Mouse (Mus musculus) CH12.LX (cell line): ENCODE results near the gene Naa40. TPM values are rescaled to one million over a fixed set of nuclear protein-coding genes. Genes with fewer than 3 reads are reported as not detected.

Source experiments
- DNase-seq: peaks from one replicate; pipeline ENCODE4 v3.0.0-alpha.2; 2013; ENCODE audit errors: extremely low read depth
- H3K27ac ChIP-seq: 2 replicates; pipeline ENCODE4 v1.5.1; 2012; ENCODE audit warnings: low read depth, mild to moderate bottlenecking, control low read depth, moderate library complexity; ENCODE audit not compliant: insufficient read depth
- H3K27me3 ChIP-seq: replicated peaks from 2 replicates; pipeline ENCODE3; 2012; ENCODE audit warnings: inconsistent platforms
- H3K36me3 ChIP-seq, 2 experiments: replicated peaks in 1 of 2; 2 replicates each; pipeline versions ENCODE3 to v1.6.1; 2012; ENCODE audit warnings: inconsistent platforms in 1 of 2, low read length in 1 of 2, mild to moderate bottlenecking in 1 of 2, mixed read lengths in 1 of 2, moderate library complexity in 1 of 2; ENCODE audit not compliant: control insufficient read depth in 1 of 2, insufficient read depth in 1 of 2
- H3K4me1 ChIP-seq, 2 experiments: 2 replicates each; pipeline ENCODE4 v1.6.1; 2012; ENCODE audit warnings: inconsistent platforms in 1 of 2, moderate library complexity in 1 of 2; ENCODE audit not compliant: insufficient read depth in 2 of 2, control insufficient read depth in 1 of 2
- H3K4me2 ChIP-seq: 2 replicates; pipeline ENCODE4 v1.6.1; 2012; ENCODE audit warnings: low read depth, mild to moderate bottlenecking, control low read depth; ENCODE audit not compliant: poor library complexity, insufficient read depth, severe bottlenecking
- H3K4me3 ChIP-seq, 3 experiments: fragments of 150-350 bp in 1 of 3; sonication (generic) in 1 of 3; replicated peaks in 1 of 3; 2 replicates each; pipeline versions ENCODE3 to v1.5.1; 2011 to 2012; ENCODE audit warnings: low read depth in 2 of 3, low read length in 2 of 3, mild to moderate bottlenecking in 2 of 3, moderate library complexity in 2 of 3, control low read depth in 1 of 3, improper control_type of control experiment in 1 of 3, inconsistent platforms in 1 of 3, mixed read lengths in 1 of 3; ENCODE audit not compliant: poor library complexity in 1 of 3
- H3K79me2 ChIP-seq: replicated peaks from 2 replicates; pipeline ENCODE4 v1.6.1; 2012; ENCODE audit warnings: mild to moderate bottlenecking, moderate library complexity; ENCODE audit not compliant: control insufficient read depth, poor library complexity, insufficient read depth, severe bottlenecking; ENCODE audit errors: extremely low read depth
- H3K9ac ChIP-seq: 2 replicates; pipeline ENCODE4 v1.6.1; 2012; ENCODE audit warnings: low read depth, mild to moderate bottlenecking, control low read depth, moderate library complexity; ENCODE audit not compliant: insufficient read depth
- H3K9me3 ChIP-seq: replicated peaks from 2 replicates; pipeline ENCODE3; 2012; ENCODE audit warnings: low read length, inconsistent platforms, mixed read lengths
- BHLHE40 ChIP-seq: IDR thresholded peaks from 2 replicates; pipeline ENCODE4 v1.6.1; 2011; ENCODE audit warnings: mild to moderate bottlenecking, low read depth, low read length, improper control_type of control experiment
- CHD1 ChIP-seq: IDR thresholded peaks from 2 replicates; pipeline ENCODE4 v1.6.1; 2012; ENCODE audit warnings: low read depth, low read length, improper control_type of control experiment, inconsistent platforms
- CHD2 ChIP-seq: IDR thresholded peaks from 2 replicates; pipeline ENCODE4 v1.6.1; 2011; ENCODE audit warnings: low read length, improper control_type of control experiment
- EP300 ChIP-seq: IDR thresholded peaks from 2 replicates; pipeline ENCODE4 v1.6.1; 2011; ENCODE audit warnings: low read length, improper control_type of control experiment
- ETS1 ChIP-seq: conservative IDR thresholded peaks from 2 replicates; pipeline ENCODE4 v1.6.1; 2012; ENCODE audit warnings: low read depth, mild to moderate bottlenecking, inconsistent platforms, low read length, improper control_type of control experiment, moderate library complexity
- HCFC1 ChIP-seq: IDR thresholded peaks from 2 replicates; pipeline ENCODE4 v1.6.1; 2012; ENCODE audit warnings: low read depth, mild to moderate bottlenecking, inconsistent platforms, low read length, improper control_type of control experiment
- IRF4 ChIP-seq: IDR thresholded peaks from 2 replicates; pipeline ENCODE4 v1.6.1; 2014; ENCODE audit warnings: low read depth, mild to moderate bottlenecking, inconsistent platforms, low read length, improper control_type of control experiment
- JUN ChIP-seq: IDR thresholded peaks from 2 replicates; pipeline ENCODE4 v1.6.1; 2011; ENCODE audit warnings: low read depth, mild to moderate bottlenecking, low read length, improper control_type of control experiment, moderate library complexity; ENCODE audit not compliant: insufficient read depth
- JUND ChIP-seq: conservative IDR thresholded peaks from 2 replicates; pipeline ENCODE4 v1.6.1; 2011; ENCODE audit warnings: low read depth, low read length, improper control_type of control experiment
- MAFK ChIP-seq: IDR thresholded peaks from 2 replicates; pipeline ENCODE4 v1.6.1; 2011; ENCODE audit warnings: low read length, improper control_type of control experiment; ENCODE audit not compliant: insufficient replicate concordance
- MAX ChIP-seq: IDR thresholded peaks from 2 replicates; pipeline ENCODE4 v1.6.1; 2011; ENCODE audit warnings: low read length, improper control_type of control experiment
- MAZ ChIP-seq: IDR thresholded peaks from 2 replicates; pipeline ENCODE4 v1.6.1; 2012; ENCODE audit warnings: low read depth, mild to moderate bottlenecking, inconsistent platforms, low read length, improper control_type of control experiment, moderate library complexity
- MXI1 ChIP-seq: IDR thresholded peaks from 2 replicates; pipeline ENCODE4 v1.6.1; 2011; ENCODE audit warnings: mild to moderate bottlenecking, low read depth, low read length, improper control_type of control experiment
- MYC ChIP-seq: IDR thresholded peaks from 2 replicates; pipeline ENCODE4 v1.6.1; 2011; ENCODE audit warnings: low read depth, mild to moderate bottlenecking, improper control_type of control experiment, low read length
- NELFE ChIP-seq: IDR thresholded peaks from 2 replicates; pipeline ENCODE4 v1.6.1; 2011; ENCODE audit warnings: low read depth, low read length, improper control_type of control experiment
- POLR2AphosphoS2 ChIP-seq: IDR thresholded peaks from 2 replicates; pipeline ENCODE4 v1.6.1; 2011; ENCODE audit warnings: low read depth, low read length, improper control_type of control experiment
- RCOR1 ChIP-seq: conservative IDR thresholded peaks from 2 replicates; pipeline ENCODE4 v1.6.1; 2012; ENCODE audit warnings: low read depth, mild to moderate bottlenecking, inconsistent platforms, low read length, improper control_type of control experiment
- SIN3A ChIP-seq: IDR thresholded peaks from 2 replicates; pipeline ENCODE4 v1.6.1; 2012; ENCODE audit warnings: low read length, improper control_type of control experiment, inconsistent platforms
- SMC3 ChIP-seq: IDR thresholded peaks from 2 replicates; pipeline ENCODE4 v1.6.1; 2011; ENCODE audit warnings: low read depth, low read length, improper control_type of control experiment
- TBP ChIP-seq: conservative IDR thresholded peaks from 2 replicates; pipeline ENCODE4 v1.6.1; 2011; ENCODE audit warnings: low read depth, low read length, improper control_type of control experiment
- UBTF ChIP-seq: IDR thresholded peaks from 2 replicates; pipeline ENCODE4 v1.6.1; 2012; ENCODE audit warnings: low read depth, mild to moderate bottlenecking, inconsistent platforms, low read length, improper control_type of control experiment, moderate library complexity
- USF1 ChIP-seq: IDR thresholded peaks from 2 replicates; pipeline ENCODE4 v1.6.1; 2014; ENCODE audit warnings: low read depth, mild to moderate bottlenecking, inconsistent platforms, low read length, improper control_type of control experiment
- ZC3H11A ChIP-seq: IDR thresholded peaks from 2 replicates; pipeline ENCODE4 v1.6.1; 2012; ENCODE audit warnings: low read depth, mild to moderate bottlenecking, inconsistent platforms, low read length, improper control_type of control experiment
- ZMIZ1 ChIP-seq: IDR thresholded peaks from 2 replicates; pipeline ENCODE4 v1.6.1; 2012; ENCODE audit warnings: low read depth, mild to moderate bottlenecking, inconsistent platforms, low read length, improper control_type of control experiment
- dilution Hi-C: fragments of 300-500 bp; cut with MboI; formaldehyde crosslinking; loops from 2 replicates; pipeline ENCODE4 v1.14.3; 2020; ENCODE audit warnings: low sequenced_read_pairs; ENCODE audit not compliant: extremely low pct_unique_long_range_greater_than_20kb, extremely low pct_ligation_motif_present
- in situ Hi-C: fragments of 300-500 bp; cut with MboI; formaldehyde crosslinking; loops from 3 replicates; pipeline ENCODE4 v1.14.3; 2019; ENCODE audit warnings: low sequenced_read_pairs, low pct_ligation_motif_present, low pct_unique_long_range_greater_than_20kb, mixed read lengths
- polyA plus RNA-seq: library from polyadenylated mRNA; unstranded; fragments of >175 nt; gene quantifications from 2 replicates; pipeline ENCODE4 v1.2.1, GENCODE M21; 2012; ENCODE audit warnings: low read depth; ENCODE audit not compliant: insufficient read length
- total RNA-seq, 2 experiments: library from RNA; depleted of rRNA; stranded (reverse); fragments of 300-350 nt in 1 of 2; fragments of >200 nt in 1 of 2; gene quantifications; 2 replicates each; pipeline ENCODE4 v1.2.3; 2012 to 2014

Naa40 gene
- total and polyA plus RNA-seq, 3 experiments = 40.6 to 69.3 (median 65.7) TPM

DNA sequence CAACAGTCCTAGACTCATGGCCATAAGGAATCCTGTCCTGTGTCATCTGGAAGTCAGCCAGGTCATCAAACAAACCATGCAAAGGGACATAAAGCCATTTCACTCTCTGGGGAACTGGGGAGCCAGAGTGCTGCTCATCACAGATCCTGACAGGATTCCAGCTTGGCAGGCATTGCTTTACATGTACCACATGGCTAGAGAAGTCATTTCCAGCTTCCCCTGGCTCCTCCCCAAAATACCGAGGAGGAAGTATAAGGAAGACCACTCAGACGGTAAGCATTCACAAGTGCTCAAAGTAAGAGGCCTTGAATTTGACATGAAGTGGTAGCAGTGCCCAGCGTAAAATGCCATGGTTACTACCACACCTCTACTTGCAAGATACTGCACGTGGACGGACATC, 26.5 kb downstream of the Naa40 start:
- Histone ChIP-seq H3K27ac (no peak overlapping the region), H3K9ac (no peak overlapping the region), H3K9me3 (no peaks in the 10 kb centered on the region), H3K79me2 (peaks cover 43% of the 10 kb centered on the region), H3K4me3 (no peak overlapping the region), H3K27me3 (no peaks in the 10 kb centered on the region), H3K4me1 (peaks cover 8 to 33% of the 10 kb centered on the region in 2 experiments; a peak in 3 of 4 replicates), H3K36me3 (peaks cover 29 to 56% of the 10 kb centered on the region in 2 experiments), H3K4me2 (no peak overlapping the region)
- TF ChIP-seq NELFE = no peak
- TF ChIP-seq RCOR1 = no peak
- TF ChIP-seq EP300 = no peak
- no peak for TF ChIP-seq IRF4
- TF ChIP-seq JUND = no peak
- TF ChIP-seq HCFC1 = no peak
- TF ChIP-seq CHD2 = no peak
- TF ChIP-seq MYC = no peak
- no peak for TF ChIP-seq POLR2AphosphoS2
- no peak for TF ChIP-seq CHD1
- TF ChIP-seq SMC3 = no peak
- no peak for TF ChIP-seq MXI1
- no peak for TF ChIP-seq SIN3A
- TF ChIP-seq ZMIZ1 = no peak
- no peak for TF ChIP-seq ETS1
- no peak for TF ChIP-seq TBP
- no peak for TF ChIP-seq UBTF
- dilution Hi-C loops (no loop called here), in situ Hi-C loops (no loop called here)
- DNase-seq = no peak

DNA sequence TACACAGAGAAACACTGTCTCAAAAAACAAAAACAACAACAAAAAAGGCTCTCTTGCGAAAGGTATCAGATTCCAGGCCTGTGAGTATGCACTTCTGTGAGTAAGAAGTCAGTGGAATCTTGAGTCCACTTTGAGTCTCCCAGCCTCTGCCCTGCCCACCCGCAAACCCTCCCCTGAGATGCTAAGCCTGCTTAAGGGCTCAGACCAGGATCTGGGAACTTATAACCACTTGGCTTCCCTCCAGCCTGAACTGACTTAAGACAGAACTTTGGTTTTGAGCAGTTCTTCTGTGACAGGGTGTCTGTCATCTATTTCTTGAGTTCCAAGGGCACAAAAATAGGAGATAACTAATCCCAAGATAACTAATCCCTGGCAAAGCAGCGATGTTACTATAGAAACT, 28.0 kb downstream of the Naa40 start:
- Histone ChIP-seq H3K27ac (no peak overlapping the region), H3K79me2 (peaks cover 45% of the 10 kb centered on the region), H3K4me1 (peaks cover 8 to 26% of the 10 kb centered on the region in 2 experiments; a peak in 3 of 4 replicates), H3K4me2 (no peak overlapping the region), H3K9me3 (no peaks in the 10 kb centered on the region), H3K36me3 (peaks cover 29 to 56% of the 10 kb centered on the region in 2 experiments), H3K4me3 (no peak overlapping the region), H3K27me3 (no peaks in the 10 kb centered on the region), H3K9ac (no peak overlapping the region)
- no peak for DNase-seq
- dilution Hi-C loops = no loop called here
- in situ Hi-C loops = no loop called here
- TF ChIP-seq USF1 (no peak), MAFK (no peak), JUN (no peak), BHLHE40 (no peak), MAX (no peak), NELFE (no peak), MAZ (no peak), ZC3H11A (no peak), SIN3A (no peak)
